Mouse (Mus musculus): ENCODE data around the gene 4833423E24Rik. TPM values are rescaled to one million over a fixed set of nuclear protein-coding genes. Genes with fewer than 3 reads are reported as not detected.

4833423E24Rik gene
- total RNA-seq (2023) = not detected

GRCm38 (mm10) chr2:85518879-85519278 lies at the start of gene 4833423E24Rik:
Gene 4833423E24Rik, minus strand, starts transcription at chr2:85519024.

GRCm38 (mm10) chr2:85443539-85443938 lies 75.3 kb downstream of the 4833423E24Rik start, which contains the start of gene Olfr995:
Gene Olfr995, minus strand, starts transcription at chr2:85443639.

GRCm38 (mm10) chr2:85436351-85436750 lies 82.5 kb downstream of the 4833423E24Rik start, which contains the start of gene Olfr994:
Gene Olfr994, minus strand, starts transcription at chr2:85436451.

Other genes starting within 250 kb of the 4833423E24Rik start
- gene Olfr987, start 179.7 kb downstream of the 4833423E24Rik start, total RNA-seq (2023) = not detected
- gene Olfr988, start 155.8 kb downstream of the 4833423E24Rik start, total RNA-seq (2023) = not detected
- not detected for gene Olfr992, start 109.6 kb downstream of the 4833423E24Rik start, total RNA-seq (2023)
- not detected for gene Olfr993, start 104.1 kb downstream of the 4833423E24Rik start, total RNA-seq (2023)
- gene Olfr994, start 82.6 kb downstream of the 4833423E24Rik start, total RNA-seq (2023) = not detected
- not detected for gene Olfr995, start 75.4 kb downstream of the 4833423E24Rik start, total RNA-seq (2023)
- gene Olfr996, start 60.2 kb upstream of the 4833423E24Rik start, total RNA-seq (2023) = not detected
- gene Olfr998, start 69.9 kb upstream of the 4833423E24Rik start, total RNA-seq (2023) = not detected
- gene Olfr1000, start 92.9 kb upstream of the 4833423E24Rik start, total RNA-seq (2023) = not detected
- gene Olfr1002, start 131.7 kb upstream of the 4833423E24Rik start, total RNA-seq (2023) = not detected
- gene Olfr154, start 145.4 kb upstream of the 4833423E24Rik start, total RNA-seq (2023) = not detected
- gene Olfr1006, start 159.7 kb upstream of the 4833423E24Rik start, total RNA-seq (2023) = not detected
- not detected for gene Olfr1008, start 170.4 kb upstream of the 4833423E24Rik start, total RNA-seq (2023)
- not detected for gene Olfr1009, start 196.4 kb upstream of the 4833423E24Rik start, total RNA-seq (2023)
- gene Olfr1012, start 243.7 kb upstream of the 4833423E24Rik start, total RNA-seq (2023) = not detected
- not detected for gene Olfr1013, start 248.1 kb upstream of the 4833423E24Rik start, total RNA-seq (2023)

Measured in neutrophil, adult 59 days (primary cell).